Mouse (Mus musculus): ENCODE data around the gene Zw10. TPM values are rescaled to one million over a fixed set of nuclear protein-coding genes. Genes with fewer than 3 reads are reported as not detected.

Zw10 gene
- total RNA-seq (2015; ENCODE audit: low replicate concordance), result 10.0 and 12.1 TPM in 2 replicates
- total RNA-seq (2017; ENCODE audit: low replicate concordance), result 12.8 and 20.6 TPM in 2 replicates

GRCm38 (mm10) chr9:49055333-49056205, at the start of gene Zw10:
TSS of gene Zw10 (plus strand) at chr9:49055613.
- peak; percentile 97 for ATAC-seq (replicated peaks; ENCODE audit: low FRiP score, poor library complexity, severe bottlenecking)

- no peak for ATAC-seq (replicated peaks; ENCODE audit: low FRiP score, poor library complexity, severe bottlenecking)
Observed at GRCm38 (mm10) chr9:49015824-49016223, 39.6 kb upstream of the Zw10 start.

GRCm38 (mm10) chr9:49021289-49021688, 34.1 kb upstream of the Zw10 start:
- ATAC-seq (replicated peaks; ENCODE audit: low FRiP score, poor library complexity, severe bottlenecking), result no peak

- ATAC-seq (replicated peaks; ENCODE audit: low FRiP score, poor library complexity, severe bottlenecking), result no peak
Observed at GRCm38 (mm10) chr9:49023956-49024355, 31.5 kb upstream of the Zw10 start.

- ATAC-seq (replicated peaks; ENCODE audit: low FRiP score, poor library complexity, severe bottlenecking), result no peak
Observed at GRCm38 (mm10) chr9:49024529-49024928, 30.9 kb upstream of the Zw10 start.

DNA sequence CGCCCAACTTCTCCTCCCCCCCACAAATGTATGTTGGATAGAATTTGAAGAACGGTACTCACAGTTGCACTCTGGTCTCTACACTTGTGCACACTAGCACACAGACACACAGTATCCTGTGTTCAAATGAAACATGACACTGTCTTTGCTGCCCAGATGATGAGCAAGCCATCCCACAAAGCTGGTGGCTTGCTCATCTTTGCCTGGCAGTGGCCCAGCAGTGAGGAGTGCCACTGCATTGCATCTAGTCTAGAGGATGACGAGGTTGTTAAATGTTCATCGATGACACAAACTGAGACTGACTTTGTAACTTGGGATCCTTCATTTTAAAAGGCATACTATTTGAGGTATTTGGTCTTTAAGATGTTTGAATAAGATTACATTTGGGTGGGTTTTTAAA, 20.6 kb upstream of the Zw10 start:
- no peak for ATAC-seq (replicated peaks; ENCODE audit: low FRiP score, poor library complexity, severe bottlenecking)

DNA sequence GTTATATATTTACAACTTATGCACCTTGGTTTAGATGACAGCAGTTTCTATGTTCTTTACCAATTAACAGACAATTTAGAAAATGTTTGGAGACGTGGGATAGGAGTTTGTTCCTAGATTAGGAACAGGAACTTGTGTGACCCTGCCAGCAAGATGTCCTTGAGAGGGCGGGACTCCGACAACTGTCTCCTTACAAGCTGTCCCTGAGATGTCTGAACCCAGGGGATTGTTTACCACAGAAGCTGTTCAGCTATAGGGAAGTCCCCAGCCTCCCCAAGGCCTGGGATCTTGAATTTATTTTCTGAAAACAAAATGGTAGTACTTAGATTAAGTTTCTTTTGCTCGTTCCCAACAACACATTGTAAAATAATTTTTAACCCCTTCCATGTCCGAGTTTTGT, 4.5 kb upstream of the Zw10 start:
- ATAC-seq (replicated peaks; ENCODE audit: low FRiP score, poor library complexity, severe bottlenecking), result no peak

- ATAC-seq (replicated peaks; ENCODE audit: low FRiP score, poor library complexity, severe bottlenecking), result no peak
Observed at GRCm38 (mm10) chr9:49051349-49051748, 4.1 kb upstream of the Zw10 start.

DNA sequence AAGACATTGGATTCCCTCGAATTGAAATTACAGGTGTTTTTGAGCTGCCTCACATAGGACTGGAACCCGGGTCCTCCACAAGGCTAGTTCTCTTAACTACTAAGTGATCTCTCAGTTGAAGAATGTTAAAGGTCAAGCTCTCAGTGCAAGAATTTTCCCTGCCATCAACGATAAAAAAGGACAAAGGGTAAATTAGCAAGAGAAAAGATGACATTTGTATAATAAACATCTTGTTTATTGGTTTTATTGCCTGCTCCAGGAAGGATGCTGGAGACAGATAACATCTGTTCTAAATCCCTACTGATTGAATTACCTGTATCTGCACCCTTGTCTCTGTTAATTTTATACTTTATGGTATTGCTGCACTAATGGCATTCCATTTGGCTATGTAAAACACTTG, 1.4 kb upstream of the Zw10 start:
- ATAC-seq (replicated peaks; ENCODE audit: low FRiP score, poor library complexity, severe bottlenecking), result no peak

GRCm38 (mm10) chr9:49076847-49077246, 21.4 kb downstream of the Zw10 start:
- ATAC-seq (replicated peaks; ENCODE audit: low FRiP score, poor library complexity, severe bottlenecking), result no peak

DNA sequence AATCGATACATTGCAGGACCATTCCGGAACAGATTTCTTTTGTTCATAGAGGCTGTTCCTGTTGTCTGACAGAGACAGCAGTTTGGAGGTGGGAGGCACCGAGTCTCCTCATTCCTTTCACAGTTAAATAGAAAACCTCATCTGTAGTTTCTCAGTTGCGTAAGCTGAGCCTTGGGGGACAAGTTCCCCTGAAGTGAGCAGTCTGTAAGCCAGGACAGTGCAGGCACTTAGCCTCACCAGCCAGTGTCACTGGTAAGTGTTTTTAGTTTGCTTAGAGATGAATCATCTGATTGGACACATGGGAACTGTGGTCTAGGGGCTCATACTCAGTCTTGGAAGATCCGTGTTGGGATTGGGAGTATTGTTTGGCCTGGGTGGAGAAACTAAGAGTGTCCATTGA, 25.7 kb downstream of the Zw10 start, which contains the start of gene Tmprss5:
TSS of gene Tmprss5 (plus strand) at position 154 of the 400 bp plus-strand sequence.
- ATAC-seq (replicated peaks; ENCODE audit: low FRiP score, poor library complexity, severe bottlenecking), result no peak

DNA sequence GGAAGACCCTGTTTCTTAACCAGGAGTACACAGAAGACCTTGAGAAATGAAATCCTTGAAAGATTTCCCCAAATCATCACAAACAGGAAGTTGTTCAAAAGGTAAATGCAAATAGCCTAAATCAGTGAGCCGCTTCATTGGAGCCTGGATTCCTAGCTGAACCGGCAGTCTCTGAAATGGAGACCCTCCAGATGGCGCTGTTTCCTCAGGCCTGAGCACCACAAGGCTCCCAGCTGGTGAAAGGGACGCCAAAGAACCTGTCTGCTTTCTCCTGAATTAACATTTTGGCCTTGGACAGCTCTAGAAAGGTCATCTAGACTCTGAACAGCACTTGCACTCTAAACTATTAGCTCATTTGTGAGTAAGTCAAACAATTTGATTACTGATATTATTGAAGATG, 26.1 kb downstream of the Zw10 start:
- ATAC-seq (replicated peaks; ENCODE audit: low FRiP score, poor library complexity, severe bottlenecking), result no peak

- ATAC-seq (replicated peaks; ENCODE audit: low FRiP score, poor library complexity, severe bottlenecking), result no peak
Observed at GRCm38 (mm10) chr9:49087317-49087716, 31.9 kb downstream of the Zw10 start.

GRCm38 (mm10) chr9:49098871-49099270, 43.5 kb downstream of the Zw10 start:
- ATAC-seq (replicated peaks; ENCODE audit: low FRiP score, poor library complexity, severe bottlenecking), result no peak

DNA sequence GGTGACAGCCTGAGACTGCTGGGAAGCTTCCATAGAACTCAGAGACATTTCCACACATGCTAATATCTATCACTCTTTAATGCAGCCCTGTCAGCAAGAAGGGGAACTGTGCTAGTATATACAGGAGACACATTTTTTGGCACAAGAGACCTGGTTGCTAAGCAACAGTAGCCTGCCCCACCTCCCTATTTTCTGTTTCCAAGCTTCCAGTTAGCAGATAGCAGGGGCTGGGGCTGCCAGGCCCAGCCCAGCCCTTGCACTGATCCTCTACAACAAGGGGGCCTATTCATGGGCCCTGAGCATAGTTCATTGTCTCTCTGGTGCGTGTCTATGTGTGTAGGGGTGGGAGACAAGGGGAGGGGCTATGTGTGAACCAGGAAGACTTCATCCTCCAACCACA, 46.9 kb downstream of the Zw10 start:
- no peak for ATAC-seq (replicated peaks; ENCODE audit: low FRiP score, poor library complexity, severe bottlenecking)

DNA sequence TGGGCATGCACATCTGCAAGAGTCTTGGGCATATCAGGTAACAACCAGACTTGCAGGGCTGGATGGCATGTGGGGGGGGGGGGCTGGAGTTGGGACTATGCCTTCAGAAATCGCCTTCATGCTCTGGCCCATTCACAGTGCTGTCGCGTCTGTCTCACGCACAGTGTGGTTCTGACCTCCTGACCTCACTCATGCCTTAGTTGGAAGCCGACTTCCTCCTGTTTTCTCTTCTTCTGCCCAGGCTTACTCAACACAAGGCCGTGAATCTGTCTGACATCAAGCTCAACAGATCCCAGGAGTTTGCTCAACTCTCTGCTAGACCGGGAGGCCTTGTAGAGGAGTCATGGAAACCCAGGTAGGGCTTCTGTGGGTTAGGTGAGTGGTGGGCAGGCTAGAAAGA, 53.7 kb downstream of the Zw10 start:
- ATAC-seq (replicated peaks; ENCODE audit: low FRiP score, poor library complexity, severe bottlenecking), result no peak

DNA sequence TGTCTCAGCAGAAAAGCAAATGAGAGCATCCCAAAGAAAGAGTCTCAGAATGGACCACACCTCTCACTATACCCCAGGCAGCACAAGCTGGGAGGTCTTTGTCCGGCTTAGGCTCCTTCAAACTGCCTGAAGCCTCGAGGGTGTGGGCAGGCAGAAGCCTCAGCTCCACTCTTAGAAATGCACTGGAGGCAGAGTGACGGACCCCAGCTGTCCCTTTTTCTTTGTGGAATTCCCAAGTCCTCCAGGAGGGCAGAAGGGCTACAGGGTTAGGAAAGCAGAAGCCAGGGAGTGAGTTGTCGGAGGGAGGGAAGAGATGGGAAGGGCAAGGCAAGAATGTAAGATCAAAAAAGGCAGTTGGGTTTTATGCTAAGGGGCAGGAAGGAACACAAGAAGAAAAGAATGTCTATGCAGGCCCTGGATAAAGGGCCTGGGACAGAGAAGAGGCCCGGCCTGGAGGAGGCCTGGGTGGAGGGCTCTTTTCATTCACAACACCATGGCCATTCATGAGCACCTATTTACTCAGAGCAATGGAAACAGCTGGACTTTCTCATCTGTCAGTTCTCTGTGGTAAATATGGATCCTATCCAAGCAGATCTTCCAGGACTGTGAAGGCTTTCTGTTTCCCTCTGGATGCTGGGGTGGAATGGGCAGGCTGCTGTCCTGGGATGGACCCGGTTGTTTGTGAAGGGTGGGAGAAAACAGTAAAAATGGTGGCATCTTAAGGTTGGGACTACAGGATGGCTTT, 55.2 kb downstream of the Zw10 start:
- no peak for ATAC-seq (replicated peaks; ENCODE audit: low FRiP score, poor library complexity, severe bottlenecking)

DNA sequence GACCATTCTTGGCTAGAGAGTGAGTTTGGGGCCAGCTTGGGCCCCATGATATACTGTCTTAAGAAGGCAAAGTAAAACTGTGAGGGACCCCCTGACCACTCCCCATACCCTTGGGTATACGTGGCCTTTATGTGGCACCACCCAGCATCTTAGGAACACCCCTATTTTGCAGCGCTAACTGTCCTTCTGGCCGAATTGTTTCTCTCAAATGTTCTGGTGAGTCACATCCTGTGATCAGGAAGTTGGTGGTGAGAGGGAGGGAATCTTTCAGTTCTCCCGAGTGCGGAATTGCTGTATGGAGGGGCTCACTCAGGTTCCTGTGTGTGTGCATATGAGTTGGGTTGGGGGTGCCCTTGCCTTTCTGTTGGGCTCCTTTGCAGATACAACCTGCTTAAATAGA, 55.9 kb downstream of the Zw10 start:
- ATAC-seq (replicated peaks; ENCODE audit: low FRiP score, poor library complexity, severe bottlenecking), result no peak

DNA sequence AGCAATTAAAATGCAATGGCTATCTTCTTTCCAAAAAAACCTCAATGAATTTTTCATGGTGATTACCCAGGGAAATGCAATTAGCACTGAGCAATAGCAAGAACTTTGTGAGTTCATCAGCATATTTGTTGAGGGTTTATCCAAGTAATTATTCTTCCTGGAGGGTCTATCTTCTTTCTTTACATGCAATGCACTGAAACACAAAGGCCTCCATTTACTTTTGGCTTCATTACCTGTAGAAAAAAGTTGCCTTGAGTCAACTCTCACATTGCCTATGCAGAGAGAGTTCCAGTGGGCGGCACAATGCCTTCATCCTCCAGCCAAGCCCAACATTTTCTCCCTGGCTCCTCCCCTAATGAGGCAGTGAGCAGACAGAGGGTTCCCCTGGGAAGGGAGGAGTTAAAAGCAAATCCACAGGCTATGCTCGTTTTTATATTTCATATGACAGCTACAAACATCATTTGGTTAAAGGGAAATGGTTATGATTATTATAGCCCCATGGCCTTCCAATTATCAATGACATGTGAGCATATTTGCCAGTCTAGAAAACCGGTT, 62.9 kb downstream of the Zw10 start:
- ATAC-seq (replicated peaks; ENCODE audit: low FRiP score, poor library complexity, severe bottlenecking), result no peak

DNA sequence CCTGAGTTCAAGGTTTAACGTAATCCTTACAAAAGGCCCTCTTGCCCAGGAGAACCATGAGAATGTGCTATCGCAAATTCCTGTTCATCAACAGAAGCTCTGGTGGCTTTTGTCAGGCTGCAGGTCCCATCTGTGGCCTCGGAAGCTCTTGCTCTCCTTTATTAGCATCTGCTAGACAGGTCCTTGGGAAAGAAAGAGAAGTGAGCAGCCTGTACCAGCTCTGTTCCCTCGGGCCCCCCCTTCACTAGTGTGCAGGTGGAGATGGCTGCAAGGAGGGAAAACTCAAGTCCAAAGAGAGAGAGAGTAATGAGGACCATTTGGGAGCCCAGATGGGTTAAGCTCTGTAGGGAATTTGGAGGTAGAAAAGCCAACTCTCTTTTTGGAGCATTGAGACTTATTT, 64.3 kb downstream of the Zw10 start:
- no peak for ATAC-seq (replicated peaks; ENCODE audit: low FRiP score, poor library complexity, severe bottlenecking)

GRCm38 (mm10) chr9:49125706-49126105, 70.3 kb downstream of the Zw10 start:
- no peak for ATAC-seq (replicated peaks; ENCODE audit: low FRiP score, poor library complexity, severe bottlenecking)
